Mouse (Mus musculus) retina, postnatal 1 day (tissue): Measurements from ENCODE around the gene Rcbtb1.
"Not testable (repeated sequence)": the region's sequence is repeated elsewhere in the genome, so short reads cannot be mapped to it uniquely, and the experiment has no call there.

Source experiments
- DNase-seq: peaks from one replicate; pipeline ENCODE4 v3.0.0-alpha.2; 2012

Gene Rcbtb1

GRCm38 (mm10) chr14:59200711-59201603 is at the start of gene Rcbtb1:
TSS of gene Rcbtb1 (plus strand) at chr14:59201209.
- DNase-seq = peak; percentile 95

- peak; percentile 11 for DNase-seq
These were observed 45.4 kb upstream of the Rcbtb1 start for GRCm38 (mm10) chr14:59155589-59155988.

GRCm38 (mm10) chr14:59157016-59157698 is 43.9 kb upstream of the Rcbtb1 start:
- no peak for DNase-seq

- DNase-seq = no peak
These were observed 22.4 kb upstream of the Rcbtb1 start, which contains the start of gene Gm5142 for GRCm38 (mm10) chr14:59178649-59179048. TSS of gene Gm5142 (minus strand) at chr14:59178749.

- no peak for DNase-seq
These were observed 18.3 kb upstream of the Rcbtb1 start for GRCm38 (mm10) chr14:59182732-59183131.

GRCm38 (mm10) chr14:59185514-59185913 is 15.5 kb upstream of the Rcbtb1 start:
- DNase-seq = no peak

- DNase-seq = no peak
These were observed 14.9 kb upstream of the Rcbtb1 start for GRCm38 (mm10) chr14:59186121-59186520.

- no peak for DNase-seq
These were observed 701 bp downstream of the Rcbtb1 start for GRCm38 (mm10) chr14:59201604-59202215.

GRCm38 (mm10) chr14:59205461-59205860 is 4.5 kb downstream of the Rcbtb1 start:
- no peak for DNase-seq

- DNase-seq = no peak
These were observed 5.1 kb downstream of the Rcbtb1 start for GRCm38 (mm10) chr14:59205976-59206583.

GRCm38 (mm10) chr14:59209003-59209402 is 8.0 kb downstream of the Rcbtb1 start:
- DNase-seq = no peak

GRCm38 (mm10) chr14:59209816-59210215 is 8.8 kb downstream of the Rcbtb1 start:
- no peak for DNase-seq

GRCm38 (mm10) chr14:59219241-59219640 is 18.2 kb downstream of the Rcbtb1 start:
- DNase-seq = no peak

- DNase-seq = no peak
These were observed 25.2 kb downstream of the Rcbtb1 start for GRCm38 (mm10) chr14:59226240-59226639.

GRCm38 (mm10) chr14:59229822-59230221 is 28.8 kb downstream of the Rcbtb1 start:
- no peak for DNase-seq

GRCm38 (mm10) chr14:59230331-59230966 is 29.4 kb downstream of the Rcbtb1 start:
- DNase-seq = no peak

GRCm38 (mm10) chr14:59232003-59232402 is 31.0 kb downstream of the Rcbtb1 start:
- DNase-seq = peak; percentile 8

GRCm38 (mm10) chr14:59233635-59234034 is 32.6 kb downstream of the Rcbtb1 start:
- DNase-seq = no peak

- DNase-seq = peak; percentile 35
These were observed 49.3 kb downstream of the Rcbtb1 start for GRCm38 (mm10) chr14:59250350-59250749.

GRCm38 (mm10) chr14:59255861-59256260 is 54.9 kb downstream of the Rcbtb1 start:
- not testable (repeated sequence) for DNase-seq

- no peak for DNase-seq
These were observed 59.0 kb downstream of the Rcbtb1 start, which contains the start of gene Gm6904 for GRCm38 (mm10) chr14:59260056-59260455. TSS of gene Gm6904 (minus strand) at chr14:59260216.

- not testable (repeated sequence) for DNase-seq
These were observed 74.0 kb downstream of the Rcbtb1 start for GRCm38 (mm10) chr14:59274961-59275360.
